Mouse (Mus musculus): ENCODE data around the gene Gorasp2. TPM values are rescaled to one million over a fixed set of nuclear protein-coding genes. Genes with fewer than 3 reads are reported as not detected.

Gorasp2 gene
- polyA plus RNA-seq, 1 experiment, result 1.7 TPM

- TF ChIP-seq GATA1 (IDR thresholded peaks at IDR 0.05; ENCODE audit: low read length) (no peak), TAL1 (IDR thresholded peaks at IDR 0.05; ENCODE audit: low read length) (no peak)
- no peaks in the 10 kb centered on the region; the same call in 1 of the 2 replicates for H3K4me1 ChIP-seq (ENCODE audit: control insufficient read depth)
- peaks cover 2% of the 10 kb centered on the region for H3K36me3 ChIP-seq (ENCODE audit: control insufficient read depth)
- H3K27me3 ChIP-seq (ENCODE audit: control insufficient read depth), result no peaks in the 10 kb centered on the region
- no peak overlapping the region for H3K4me3 ChIP-seq (replicated peaks)
- no peaks in the 10 kb centered on the region for H3K9me3 ChIP-seq (ENCODE audit: control insufficient read depth, low read length)
Measured at GRCm38 (mm10) chr2:70672476-70672875, 11.1 kb downstream of the Gorasp2 start.

DNA sequence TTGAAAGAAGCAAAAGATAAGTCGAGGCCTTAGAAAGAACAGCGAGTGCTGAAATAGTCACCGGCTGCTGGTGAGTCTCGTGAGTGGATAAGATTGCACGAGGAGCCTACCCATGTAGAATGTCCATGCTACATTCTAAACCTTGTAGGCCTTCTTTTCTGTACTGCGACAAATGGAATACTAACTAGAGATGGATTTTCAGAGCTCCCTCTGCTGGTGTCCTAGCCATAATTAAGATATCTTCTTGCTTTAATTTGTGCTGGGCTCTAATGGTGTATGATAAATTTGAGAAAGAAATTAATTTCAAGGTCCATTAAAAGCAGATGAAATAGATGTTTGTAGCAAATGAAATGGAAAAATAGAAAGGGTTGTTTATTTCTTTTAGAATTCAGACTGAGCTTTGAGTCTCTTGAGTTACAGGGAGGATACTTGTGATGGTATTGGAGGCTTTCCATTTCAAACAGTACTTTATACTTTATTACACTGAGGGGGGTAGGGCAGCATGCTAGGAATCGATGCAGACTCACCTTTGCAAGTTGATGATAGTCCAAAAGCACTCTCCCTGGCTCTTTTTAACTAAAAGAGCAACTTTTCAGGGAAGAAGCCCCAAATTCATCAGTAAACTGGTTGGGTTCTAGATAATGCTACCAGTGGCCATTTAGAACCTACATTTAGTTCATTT lies 12.2 kb downstream of the Gorasp2 start:
- no peak for TF ChIP-seq GATA1 (IDR thresholded peaks at IDR 0.05; ENCODE audit: low read length)
- no peaks in the 10 kb centered on the region for H3K9me3 ChIP-seq (ENCODE audit: control insufficient read depth, low read length)
- H3K4me1 ChIP-seq (ENCODE audit: control insufficient read depth), result no peaks in the 10 kb centered on the region; the same call in 1 of the 2 replicates
- H3K36me3 ChIP-seq (ENCODE audit: control insufficient read depth), result peaks cover 10% of the 10 kb centered on the region
- no peaks in the 10 kb centered on the region for H3K27me3 ChIP-seq (ENCODE audit: control insufficient read depth)
- no peak overlapping the region for H3K4me3 ChIP-seq (replicated peaks)

DNA sequence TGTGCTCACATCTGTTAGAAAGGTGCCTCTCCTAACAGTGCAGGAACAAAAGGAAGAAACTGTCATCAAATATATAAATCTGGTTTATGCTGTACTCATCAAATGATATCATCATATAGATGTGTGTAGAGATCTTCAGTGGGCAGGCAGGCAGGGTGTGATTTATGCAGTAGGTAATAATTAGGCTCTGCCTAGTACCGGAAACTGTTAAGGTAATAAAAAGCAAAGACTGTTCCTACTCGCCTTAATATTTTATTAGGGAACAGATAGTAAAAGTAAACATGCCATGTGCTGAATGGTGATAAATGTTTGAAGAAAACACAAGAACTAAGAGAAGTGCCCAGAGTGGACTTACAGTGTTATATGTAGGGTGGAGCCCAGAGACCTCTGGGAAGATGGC lies 20.9 kb downstream of the Gorasp2 start:
- peaks cover 92% of the 10 kb centered on the region for H3K36me3 ChIP-seq (ENCODE audit: control insufficient read depth)

GRCm38 (mm10) chr2:70688454-70689078 lies 27.2 kb downstream of the Gorasp2 start:
- H3K4me1 ChIP-seq (ENCODE audit: control insufficient read depth), result no peaks in the 10 kb centered on the region
- H3K9me3 ChIP-seq (ENCODE audit: control insufficient read depth, low read length), result no peaks in the 10 kb centered on the region
- H3K4me3 ChIP-seq (replicated peaks), result no peak overlapping the region
- TF ChIP-seq GATA1 (IDR thresholded peaks at IDR 0.05; ENCODE audit: low read length) (no peak), TAL1 (IDR thresholded peaks at IDR 0.05; ENCODE audit: low read length) (no peak)
- H3K36me3 ChIP-seq (ENCODE audit: control insufficient read depth), result peaks cover 88% of the 10 kb centered on the region
- H3K27me3 ChIP-seq (ENCODE audit: control insufficient read depth), result no peaks in the 10 kb centered on the region

More for the DNA sequence above, 20.9 kb downstream of the Gorasp2 start:
- Histone ChIP-seq H3K4me1 (ENCODE audit: control insufficient read depth) (no peaks in the 10 kb centered on the region), H3K27me3 (ENCODE audit: control insufficient read depth) (no peaks in the 10 kb centered on the region), H3K4me3 (replicated peaks) (no peak overlapping the region), H3K9me3 (ENCODE audit: control insufficient read depth, low read length) (no peaks in the 10 kb centered on the region)
- TF ChIP-seq GATA1 (IDR thresholded peaks at IDR 0.05; ENCODE audit: low read length), result no peak

- no peaks in the 10 kb centered on the region for H3K4me1 ChIP-seq (ENCODE audit: control insufficient read depth)
- peaks cover 74% of the 10 kb centered on the region for H3K36me3 ChIP-seq (ENCODE audit: control insufficient read depth)
- TF ChIP-seq TAL1 (IDR thresholded peaks at IDR 0.05; ENCODE audit: low read length) (no peak), GATA1 (IDR thresholded peaks at IDR 0.05; ENCODE audit: low read length) (no peak)
Measured at GRCm38 (mm10) chr2:70690195-70690594, 28.8 kb downstream of the Gorasp2 start.

DNA sequence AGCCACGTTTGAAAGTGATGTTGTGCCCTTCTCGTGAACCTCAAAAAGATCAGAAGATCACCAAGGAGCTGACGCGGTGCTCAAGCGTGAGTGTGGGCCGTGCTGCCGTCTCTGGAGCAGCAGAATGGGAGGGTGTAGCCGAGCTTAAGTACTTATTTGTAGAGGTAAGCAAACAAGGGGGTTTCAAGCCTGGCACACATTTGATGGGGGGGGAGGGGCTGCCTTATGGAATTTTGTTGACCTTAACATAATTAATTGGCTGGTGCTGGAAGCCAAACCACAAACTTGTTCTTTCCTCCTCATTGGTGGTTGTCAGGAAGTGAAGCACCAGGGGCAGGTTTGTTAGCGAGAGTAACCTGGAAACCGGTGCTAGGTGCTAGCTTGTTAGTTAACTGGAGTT lies 34.3 kb downstream of the Gorasp2 start:
- H3K36me3 ChIP-seq (ENCODE audit: control insufficient read depth), result peaks cover 20% of the 10 kb centered on the region
- no peaks in the 10 kb centered on the region for H3K27me3 ChIP-seq (ENCODE audit: control insufficient read depth)
- no peaks in the 10 kb centered on the region for H3K9me3 ChIP-seq (ENCODE audit: control insufficient read depth, low read length)
- H3K4me3 ChIP-seq (replicated peaks), result no peak overlapping the region
- no peak for TF ChIP-seq GATA1 (IDR thresholded peaks at IDR 0.05; ENCODE audit: low read length)
- no peak for TF ChIP-seq TAL1 (IDR thresholded peaks at IDR 0.05; ENCODE audit: low read length)
- H3K4me1 ChIP-seq (ENCODE audit: control insufficient read depth), result no peaks in the 10 kb centered on the region

More at GRCm38 (mm10) chr2:70690195-70690594, 28.8 kb downstream of the Gorasp2 start:
- H3K9me3 ChIP-seq (ENCODE audit: control insufficient read depth, low read length), result no peaks in the 10 kb centered on the region
- no peak overlapping the region for H3K4me3 ChIP-seq (replicated peaks)
- no peaks in the 10 kb centered on the region for H3K27me3 ChIP-seq (ENCODE audit: control insufficient read depth)

GRCm38 (mm10) chr2:70700851-70701250 lies 39.5 kb downstream of the Gorasp2 start:
- Histone ChIP-seq H3K4me3 (replicated peaks) (no peak overlapping the region), H3K4me1 (ENCODE audit: control insufficient read depth) (peaks cover 12% of the 10 kb centered on the region), H3K27me3 (ENCODE audit: control insufficient read depth) (no peaks in the 10 kb centered on the region), H3K9me3 (ENCODE audit: control insufficient read depth, low read length) (no peaks in the 10 kb centered on the region), H3K36me3 (ENCODE audit: control insufficient read depth) (peaks cover 13% of the 10 kb centered on the region)
- TF ChIP-seq TAL1 (IDR thresholded peaks at IDR 0.05; ENCODE audit: low read length) (no peak), GATA1 (IDR thresholded peaks at IDR 0.05; ENCODE audit: low read length) (no peak)

DNA sequence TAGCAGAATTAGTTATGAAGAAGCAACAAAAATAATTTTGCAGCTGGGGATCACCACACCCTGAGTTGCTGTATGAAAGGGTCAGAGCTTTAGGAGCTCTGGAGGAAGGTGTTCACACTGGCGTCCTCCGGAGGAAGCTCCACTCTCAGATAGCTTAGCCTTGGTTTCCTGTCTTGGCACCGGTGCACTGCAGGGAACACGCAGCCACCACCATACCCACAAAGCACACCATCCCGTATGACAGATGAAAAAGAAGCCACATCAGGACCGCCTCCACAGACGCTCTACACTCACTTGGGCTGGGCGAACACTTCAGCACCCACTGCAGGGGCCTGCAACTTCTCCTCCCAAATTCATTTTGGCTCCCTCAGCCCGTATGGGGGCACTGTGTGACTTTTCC lies 40.2 kb downstream of the Gorasp2 start:
- Histone ChIP-seq H3K4me3 (replicated peaks) (no peak overlapping the region), H3K27me3 (ENCODE audit: control insufficient read depth) (no peaks in the 10 kb centered on the region), H3K36me3 (ENCODE audit: control insufficient read depth) (peaks cover 16% of the 10 kb centered on the region), H3K4me1 (ENCODE audit: control insufficient read depth) (peaks cover 12% of the 10 kb centered on the region), H3K9me3 (ENCODE audit: control insufficient read depth, low read length) (no peaks in the 10 kb centered on the region)
- TF ChIP-seq GATA1 (IDR thresholded peaks at IDR 0.05; ENCODE audit: low read length) (no peak), TAL1 (IDR thresholded peaks at IDR 0.05; ENCODE audit: low read length) (no peak)

- peaks cover 12% of the 10 kb centered on the region for H3K4me1 ChIP-seq (ENCODE audit: control insufficient read depth)
- H3K9me3 ChIP-seq (ENCODE audit: control insufficient read depth, low read length), result no peaks in the 10 kb centered on the region
- H3K4me3 ChIP-seq (replicated peaks), result no peak overlapping the region
- no peaks in the 10 kb centered on the region for H3K27me3 ChIP-seq (ENCODE audit: control insufficient read depth)
- TF ChIP-seq TAL1 (IDR thresholded peaks at IDR 0.05; ENCODE audit: low read length), result no peak
- no peak for TF ChIP-seq GATA1 (IDR thresholded peaks at IDR 0.05; ENCODE audit: low read length)
- H3K36me3 ChIP-seq (ENCODE audit: control insufficient read depth), result peaks cover 23% of the 10 kb centered on the region
Measured at GRCm38 (mm10) chr2:70702403-70702802, 41.0 kb downstream of the Gorasp2 start.

All from erythroblast, embryonic 14.5 days (primary cell).